Mouse (Mus musculus) MEL (cell line): ENCODE data around the gene Nfasc. TPM values are rescaled to one million over a fixed set of nuclear protein-coding genes. Genes with fewer than 3 reads are reported as not detected.

Source experiments
- DNase-seq: peaks from one replicate; pipeline ENCODE4 v3.0.0; 2011; ENCODE audit warnings: low read depth, low spot score
- H3K27ac ChIP-seq: 2 replicates; pipeline ENCODE4 v1.5.1; 2012; ENCODE audit warnings: low read depth, mild to moderate bottlenecking, control low read depth, low read length, moderate library complexity; ENCODE audit not compliant: control insufficient read depth
- H3K27me3 ChIP-seq, 2 experiments: fragments of 150-350 bp in 1 of 2; sonication (generic) in 1 of 2; 2 replicates each; pipeline ENCODE4 v1.6.1; 2012; ENCODE audit warnings: low read length in 2 of 2, mild to moderate bottlenecking in 2 of 2, improper control_type of control experiment in 1 of 2, moderate library complexity in 1 of 2; ENCODE audit not compliant: insufficient read depth in 2 of 2, control insufficient read depth in 1 of 2
- H3K36me3 ChIP-seq, 2 experiments: 2 replicates each; pipeline ENCODE4 v1.6.1; 2012 to 2014; ENCODE audit warnings: low read length in 2 of 2, improper control_type of control experiment in 1 of 2, inconsistent platforms in 1 of 2, mild to moderate bottlenecking in 1 of 2; ENCODE audit not compliant: insufficient read depth in 2 of 2, control insufficient read depth in 1 of 2
- H3K4me1 ChIP-seq, 2 experiments: fragments of 150-350 bp in 1 of 2; sonication (generic) in 1 of 2; 2 replicates each; pipeline ENCODE4 v1.6.1; 2012; ENCODE audit warnings: low read length in 2 of 2, improper control_type of control experiment in 1 of 2, mild to moderate bottlenecking in 1 of 2; ENCODE audit not compliant: insufficient read depth in 2 of 2, control insufficient read depth in 1 of 2
- H3K4me3 ChIP-seq, 2 experiments: fragments of 150-350 bp in 1 of 2; sonication (generic) in 1 of 2; 2 replicates each; pipeline ENCODE4 v1.5.1; 2012; ENCODE audit warnings: low read depth in 2 of 2, low read length in 2 of 2, mild to moderate bottlenecking in 2 of 2, moderate library complexity in 2 of 2, control low read depth in 1 of 2, improper control_type of control experiment in 1 of 2; ENCODE audit not compliant: control insufficient read depth in 1 of 2, insufficient read depth in 1 of 2
- H3K79me2 ChIP-seq: 2 replicates; pipeline ENCODE4 v1.6.1; 2012; ENCODE audit warnings: mild to moderate bottlenecking, low read length, moderate library complexity; ENCODE audit not compliant: control insufficient read depth, poor library complexity, insufficient read depth
- H3K9ac ChIP-seq: 2 replicates; pipeline ENCODE4 v1.6.1; 2012; ENCODE audit warnings: low read depth, mild to moderate bottlenecking, control low read depth, low read length, moderate library complexity; ENCODE audit not compliant: control insufficient read depth, poor library complexity, severe bottlenecking
- H3K9me3 ChIP-seq: fragments of 150-350 bp; sonication (generic); replicated peaks from 2 replicates; pipeline ENCODE4 v1.6.1; 2012; ENCODE audit warnings: mild to moderate bottlenecking, low read length, improper control_type of control experiment, moderate library complexity; ENCODE audit not compliant: insufficient read depth
- CTCF ChIP-seq, 3 experiments: IDR thresholded peaks in 2 of 3; conservative IDR thresholded peaks in 1 of 3; 2 replicates each; pipeline ENCODE4 v1.5.1; 2011 to 2012; ENCODE audit warnings: low read length in 3 of 3, low read depth in 2 of 3, mild to moderate bottlenecking in 2 of 3, improper control_type of control experiment in 1 of 3, inconsistent platforms in 1 of 3, mixed read lengths in 1 of 3, moderate library complexity in 1 of 3; ENCODE audit not compliant: control insufficient read depth in 1 of 3, insufficient read depth in 1 of 3, poor library complexity in 1 of 3, severe bottlenecking in 1 of 3
- ETS1 ChIP-seq: IDR thresholded peaks from 2 replicates; pipeline ENCODE4 v1.6.1; 2012; ENCODE audit warnings: low read depth, mild to moderate bottlenecking, inconsistent platforms, low read length, improper control_type of control experiment, moderate library complexity
- HCFC1 ChIP-seq: IDR thresholded peaks from 2 replicates; pipeline ENCODE4 v1.6.1; 2012; ENCODE audit warnings: low read depth, mild to moderate bottlenecking, inconsistent platforms, low read length, improper control_type of control experiment, moderate library complexity
- JUND ChIP-seq: IDR thresholded peaks from 2 replicates; pipeline ENCODE4 v1.6.1; 2011; ENCODE audit warnings: low read depth, mild to moderate bottlenecking, improper control_type of control experiment, low read length
- KAT2A ChIP-seq: conservative IDR thresholded peaks from 2 replicates; pipeline ENCODE4 v1.6.1; 2012; ENCODE audit warnings: low read depth, low read length, improper control_type of control experiment, inconsistent platforms
- MAFK ChIP-seq: IDR thresholded peaks from 2 replicates; pipeline ENCODE4 v1.6.1; 2011; ENCODE audit warnings: low read depth, mild to moderate bottlenecking, low read length, improper control_type of control experiment, borderline replicate concordance
- MAX ChIP-seq: IDR thresholded peaks from 2 replicates; pipeline ENCODE4 v1.6.1; 2011; ENCODE audit warnings: low read length, improper control_type of control experiment
- MAZ ChIP-seq: IDR thresholded peaks from 2 replicates; pipeline ENCODE4 v1.6.1; 2012; ENCODE audit warnings: low read depth, mild to moderate bottlenecking, inconsistent platforms, low read length, improper control_type of control experiment
- MXI1 ChIP-seq: IDR thresholded peaks from 2 replicates; pipeline ENCODE4 v1.6.1; 2011; ENCODE audit warnings: mild to moderate bottlenecking, low read depth, low read length, improper control_type of control experiment
- NRF1 ChIP-seq: IDR thresholded peaks from 2 replicates; pipeline ENCODE4 v1.6.1; 2014; ENCODE audit warnings: low read depth, mild to moderate bottlenecking, inconsistent platforms, low read length, improper control_type of control experiment, moderate library complexity; ENCODE audit not compliant: poor library complexity, insufficient read depth, severe bottlenecking
- RCOR1 ChIP-seq: IDR thresholded peaks from 2 replicates; pipeline ENCODE4 v1.6.1; 2012; ENCODE audit warnings: low read depth, mild to moderate bottlenecking, inconsistent platforms, low read length, improper control_type of control experiment
- UBTF ChIP-seq: IDR thresholded peaks from 2 replicates; pipeline ENCODE4 v1.6.1; 2012; ENCODE audit warnings: low read depth, mild to moderate bottlenecking, inconsistent platforms, low read length, improper control_type of control experiment, moderate library complexity, borderline replicate concordance; ENCODE audit not compliant: insufficient read depth
- ZKSCAN1 ChIP-seq: IDR thresholded peaks from 2 replicates; pipeline ENCODE4 v1.6.1; 2012; ENCODE audit warnings: low read depth, mild to moderate bottlenecking, inconsistent platforms, low read length, improper control_type of control experiment, moderate library complexity
- ZNF384 ChIP-seq: IDR thresholded peaks from 2 replicates; pipeline ENCODE4 v1.6.1; 2012; ENCODE audit warnings: low read depth, mild to moderate bottlenecking, inconsistent platforms, low read length, improper control_type of control experiment
- polyA plus RNA-seq, 2 experiments: library from polyadenylated mRNA; stranded (reverse) in 1 of 2; unstranded in 1 of 2; fragments of >175 nt in 1 of 2; fragments of >200 nt in 1 of 2; gene quantifications; 2 replicates each; pipeline versions ENCODE4 v1.2.1 to v1.2.4; 2012; ENCODE audit warnings: low replicate concordance in 2 of 2, low read depth in 1 of 2; ENCODE audit not compliant: insufficient read length in 2 of 2, insufficient read depth in 1 of 2, missing spikeins in 1 of 2
- total RNA-seq: library from RNA; depleted of rRNA; stranded (reverse); fragments of 300-350 nt; gene quantifications from 2 replicates; pipeline ENCODE4 v1.2.3, GENCODE M21; 2012

Nfasc gene
- total and polyA plus RNA-seq, 3 experiments = not detected

- TF ChIP-seq JUND (no peak), MAFK (no peak), ZKSCAN1 (no peak)
- H3K79me2 ChIP-seq = no peaks in the 10 kb centered on the region
- no peak for DNase-seq
- no peak overlapping the region for H3K9ac ChIP-seq
- no peak overlapping the region for H3K27ac ChIP-seq
- H3K4me3 ChIP-seq = no peak overlapping the region
- H3K36me3 ChIP-seq = no peaks in the 10 kb centered on the region
- H3K27me3 ChIP-seq = peaks cover 17 to 21% of the 10 kb centered on the region in 2 experiments
- no peaks in the 10 kb centered on the region for H3K4me1 ChIP-seq
- H3K9me3 ChIP-seq = no peaks in the 10 kb centered on the region
Observed at GRCm38 (mm10) chr1:132625034-132625433, 116.6 kb downstream of the Nfasc start.

- Histone ChIP-seq H3K36me3 (no peaks in the 10 kb centered on the region), H3K4me1 (no peaks in the 10 kb centered on the region), H3K27ac (no peak overlapping the region), H3K79me2 (no peaks in the 10 kb centered on the region), H3K9ac (no peak overlapping the region), H3K4me3 (no peak overlapping the region), H3K27me3 (peaks cover 17 to 21% of the 10 kb centered on the region in 2 experiments), H3K9me3 (no peaks in the 10 kb centered on the region)
- TF ChIP-seq KAT2A = no peak
- no peak for DNase-seq
Observed at GRCm38 (mm10) chr1:132624466-132624865, 117.1 kb downstream of the Nfasc start.

GRCm38 (mm10) chr1:132623641-132624336 lies 117.8 kb downstream of the Nfasc start:
- H3K27me3 ChIP-seq = peaks cover 18 to 19% of the 10 kb centered on the region in 2 experiments
- no peak for DNase-seq
- H3K9ac ChIP-seq = no peak overlapping the region
- no peaks in the 10 kb centered on the region for H3K9me3 ChIP-seq
- no peaks in the 10 kb centered on the region for H3K79me2 ChIP-seq
- TF ChIP-seq CTCF (IDR thresholded peaks at IDR 0.05 in 2 of 3, conservative IDR thresholded peaks at IDR 0.05 in 1 of 3; ENCODE audit: control insufficient read depth in 1 of 3, insufficient read depth in 1 of 3, low read depth in 2 of 3, low read length in 3 of 3, poor library complexity in 1 of 3, severe bottlenecking in 1 of 3) = no peak
- TF ChIP-seq MAZ = no peak
- TF ChIP-seq UBTF = no peak
- TF ChIP-seq ZNF384 = no peak
- no peak for TF ChIP-seq RCOR1
- TF ChIP-seq MXI1 = no peak
- TF ChIP-seq ETS1 = no peak
- no peak for TF ChIP-seq NRF1
- TF ChIP-seq MAX = no peak
- no peak for TF ChIP-seq HCFC1
- TF ChIP-seq, all 39 proteins: peak for 0
- Histone ChIP-seq H3K4me1 (no peaks in the 10 kb centered on the region), H3K27ac (no peak overlapping the region), H3K4me3 (no peak overlapping the region), H3K36me3 (no peaks in the 10 kb centered on the region)
